ENCODE assay signal across 8 mouse cellular contexts in the genomic region with DNA sequence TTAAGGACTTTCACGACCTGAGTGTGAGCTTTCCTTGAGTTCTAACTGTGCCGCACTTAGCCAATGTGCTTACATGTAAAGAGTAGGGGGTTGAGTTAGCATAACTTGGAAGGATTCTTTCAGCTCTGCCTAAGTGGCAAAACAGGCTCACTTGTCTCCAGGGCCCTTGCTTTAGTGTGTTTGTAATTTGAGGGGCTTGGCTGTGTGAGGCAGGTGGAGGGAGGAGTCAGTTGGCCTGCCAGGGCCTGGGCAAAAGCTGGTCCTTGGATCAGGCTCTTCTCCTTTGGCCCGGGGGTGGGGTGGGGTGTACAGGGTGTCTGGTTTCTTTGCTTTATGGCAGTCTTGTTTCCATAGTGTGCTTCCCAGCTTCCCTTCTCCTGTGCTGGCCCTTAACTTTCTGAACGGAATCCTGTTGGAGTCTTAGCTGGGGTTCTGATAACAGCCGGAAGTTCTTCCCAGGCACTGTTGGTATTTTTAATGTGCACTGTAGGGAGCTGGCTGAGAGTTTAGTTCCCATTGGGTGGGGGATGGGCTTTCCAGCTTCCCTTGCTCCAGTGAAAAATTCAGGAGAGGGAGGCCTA. TPM values are rescaled to one million over a fixed set of nuclear protein-coding genes. Genes with fewer than 3 reads are reported as not detected.
A peak's percentile ranks its signal among the peaks of the same experiment; 100 is the strongest.
DNase-seq lines count a peak whose midpoint lies in the region; ATAC-seq and TF ChIP-seq lines count a peak whose summit lies in the region.

No protein-coding gene starts in this region.

- no peak for TF ChIP-seq CTCF in gastrocnemius, adult 2 months (IDR thresholded peaks at IDR 0.05)
- TF ChIP-seq CTCF in liver, adult 2 months (IDR thresholded peaks at IDR 0.05; ENCODE audit: low read depth, low read length): no peak

- in situ Hi-C loops in ES-E14 (cut with MboI; ENCODE audit: low sequenced_read_pairs in 2 of 2, unreplicated experiment in 2 of 2): no loop called here

- H3K27me3 ChIP-seq in hindbrain, embryonic 15.5 days: no peaks in the 10 kb centered on the region
- no peaks in the 10 kb centered on the region for H3K27me3 ChIP-seq in liver, adult 2 months (ENCODE audit: control insufficient read depth, insufficient read depth, low read length)

- DNase-seq in ES-E14 (ENCODE audit: low read depth, low spot score): peak; percentile 78
- DNase-seq in cerebellum, adult 8-10 months: peak; percentile 43
- DNase-seq in gastrocnemius, adult 2 months: peak; percentile 86
- DNase-seq in liver, adult 2 months (ENCODE audit: extremely low read depth, low read depth, low spot score): peak; percentile 38
- DNase-seq in neural tube, embryonic 10.5 days (ENCODE audit: extremely low spot score, low spot score): peak; percentile 45
- DNase-seq in thymus, postnatal 25 days: no peak

- no peaks in the 10 kb centered on the region for H3K9me3 ChIP-seq in ES-E14 (ENCODE audit: control insufficient read depth, insufficient read depth, low read depth, low read length)
- H3K9me3 ChIP-seq in hindbrain, embryonic 15.5 days: no peaks in the 10 kb centered on the region

- ATAC-seq in hindbrain, embryonic 15.5 days (ENCODE audit: low FRiP score, low read depth): no peak
- ATAC-seq in CD4-positive, CD25-positive, alpha-beta regulatory T cell, adult 4 months: no peak

- TF ChIP-seq POLR2A in liver, adult 2 months (IDR thresholded peaks at IDR 0.05; ENCODE audit: extremely low read depth, insufficient read depth, low read length): no peak

- H3K9ac ChIP-seq in ES-E14 (ENCODE audit: insufficient read depth, low read depth, low read length, poor library complexity, severe bottlenecking): peak overlapping the region; percentile 1; the same call in 1 of the 2 replicates
- peak overlapping the region; percentile 23 for H3K9ac ChIP-seq in hindbrain, embryonic 15.5 days
- H3K9ac ChIP-seq in liver, adult 2 months (ENCODE audit: low read depth, low read length): peak overlapping the region; percentile 53

- H3K4me1 ChIP-seq in ES-E14 (ENCODE audit: control insufficient read depth in 2 of 2, insufficient read depth in 2 of 2, low read length in 2 of 2, poor library complexity in 1 of 2): peaks cover 19% of the 10 kb centered on the region in 2 experiments
- H3K4me1 ChIP-seq in hindbrain, embryonic 15.5 days (replicated peaks): peaks cover 67% of the 10 kb centered on the region
- peaks cover 26% of the 10 kb centered on the region for H3K4me1 ChIP-seq in liver, adult 2 months (ENCODE audit: control insufficient read depth, insufficient read depth, low read length)

- H3K36me3 ChIP-seq in ES-E14 (ENCODE audit: control insufficient read depth, insufficient read depth, low read length, poor library complexity, severe bottlenecking): no peaks in the 10 kb centered on the region
- no peaks in the 10 kb centered on the region for H3K36me3 ChIP-seq in hindbrain, embryonic 15.5 days
- no peaks in the 10 kb centered on the region for H3K36me3 ChIP-seq in liver, adult 2 months (ENCODE audit: control insufficient read depth, insufficient read depth, low read length)

- H3K4me2 ChIP-seq in hindbrain, embryonic 15.5 days: peak overlapping the region; percentile 75

- peak overlapping the region; percentile 62; the same call in 1 of the 2 replicates for H3K27ac ChIP-seq in ES-E14 (ENCODE audit: insufficient read depth, low read depth, low read length, poor library complexity, severe bottlenecking)
- H3K27ac ChIP-seq in gastrocnemius, adult 2 months: peak overlapping the region; percentile 92
- H3K27ac ChIP-seq in hindbrain, embryonic 15.5 days (replicated peaks): peak overlapping the region; percentile 52
- peak overlapping the region; percentile 76 for H3K27ac ChIP-seq in liver, adult 2 months (replicated peaks; ENCODE audit: insufficient read depth, low read depth, low read length)

- intact Hi-C loops in gastrocnemius, adult 2 months (cut with DNase I): loop anchor here (5.0 kb wide), 1 partner anchor 148 kb away; the partner anchor contains the start of gene Zfp609

- peak overlapping the region; percentile 14 to 24 for H3K4me3 ChIP-seq in ES-E14 (ENCODE audit: insufficient read depth in 1 of 2, low read depth in 1 of 2, low read length in 2 of 2, poor library complexity in 1 of 2, severe bottlenecking in 1 of 2)
- H3K4me3 ChIP-seq in gastrocnemius, adult 2 months: peak overlapping the region; percentile 84
- peak overlapping the region; percentile 20 for H3K4me3 ChIP-seq in hindbrain, embryonic 15.5 days
- H3K4me3 ChIP-seq in liver, adult 2 months (ENCODE audit: insufficient read depth, low read depth, low read length): peak overlapping the region; percentile 40; the same call in 1 of the 2 replicates

- 36% methylated on average over 5 of the region's 5 CpGs for WGBS in hindbrain, embryonic 15.5 days
- 38% methylated on average over 5 of the region's 5 CpGs for WGBS in liver, adult 2 months

- peaks cover 20% of the 10 kb centered on the region; the same call in 1 of the 2 replicates for H3K79me2 ChIP-seq in liver, adult 2 months (ENCODE audit: control insufficient read depth, insufficient read depth, low read length)

TF ChIP-seq in ES-E14, 5 proteins besides CTCF, POLR2A, EP300 and RAD21:
- TF ChIP-seq CHD2 (IDR thresholded peaks at IDR 0.05; ENCODE audit: low read depth, low read length): no peak
- TF ChIP-seq HCFC1 (IDR thresholded peaks at IDR 0.05; ENCODE audit: borderline replicate concordance, insufficient read depth, low read length): no peak
- TF ChIP-seq MAFK (IDR thresholded peaks at IDR 0.05; ENCODE audit: insufficient read depth, low read depth, low read length): no peak

RNA-seq across cellular contexts. Expression of gene Oaz2, which starts 11.5 kb away (rescaled TPM):
- 30.1 and 51.5 TPM in 2 replicates for total RNA-seq in ES-E14 (2012; rRNA removed)
- total RNA-seq in gastrocnemius, adult 2 months (2021): 100 to 1,000 TPM; 195 to 201 TPM
- polyA plus RNA-seq in hindbrain, embryonic 15.5 days (2015; fragmentation: Nextera tagmentation; extraction: Ambion mirVana): 404 and 429 TPM in 2 replicates
- total RNA-seq in liver, adult 2 months (2014; rRNA removed): 14.7 and 20.6 TPM in 2 replicates
- 27.5 and 29.6 TPM in 2 replicates for polyA plus RNA-seq in liver, adult 2 months (2012; rRNA removed)
- 10 to 100 TPM; 28.1 to 40.3 TPM for polyA plus RNA-seq in CD4-positive, CD25-positive, alpha-beta regulatory T cell, adult 4 months (2017; shearing (Covaris generic))

RNA-seq across cellular contexts. Expression of gene Rbpms2, which starts 49.8 kb away (rescaled TPM):
- 44.7 and 64.5 TPM in 2 replicates for total RNA-seq in ES-E14 (2012; rRNA removed)
- 1 to 10 TPM in 1 of 2 experiments, under 1 TPM in 1; 0.99 to 1.8 TPM for total RNA-seq in gastrocnemius, adult 2 months (2021)
- polyA plus RNA-seq in hindbrain, embryonic 15.5 days (2015; fragmentation: Nextera tagmentation; extraction: Ambion mirVana): 4.1 and 4.9 TPM in 2 replicates
- 9.8 and 13.2 TPM in 2 replicates for total RNA-seq in liver, adult 2 months (2014; rRNA removed)
- polyA plus RNA-seq in liver, adult 2 months (2012; rRNA removed): 110 and 121 TPM in 2 replicates
- 1 to 10 TPM in 1 of 2 experiments, under 1 TPM in 1; 0.23 to 3.0 TPM for polyA plus RNA-seq in CD4-positive, CD25-positive, alpha-beta regulatory T cell, adult 4 months (2017; shearing (Covaris generic))

Comparison
In these comparisons a context has a peak if more than half of its experiments do, and no peak if none do; other contexts are left out.
1. H3K4me3 ChIP-seq: peak in every context shown above with its lines; median percentile 84 in gastrocnemius, adult 2 months; 40 in liver, adult 2 months; 20 in hindbrain, embryonic 15.5 days; 19 in ES-E14.
2. H3K9ac ChIP-seq: peak in every context shown above with its lines; median percentile 53 in liver, adult 2 months; 23 in hindbrain, embryonic 15.5 days; 1 in ES-E14.